Mouse (Mus musculus): Measurements from ENCODE around the gene Jam2.

DNA sequence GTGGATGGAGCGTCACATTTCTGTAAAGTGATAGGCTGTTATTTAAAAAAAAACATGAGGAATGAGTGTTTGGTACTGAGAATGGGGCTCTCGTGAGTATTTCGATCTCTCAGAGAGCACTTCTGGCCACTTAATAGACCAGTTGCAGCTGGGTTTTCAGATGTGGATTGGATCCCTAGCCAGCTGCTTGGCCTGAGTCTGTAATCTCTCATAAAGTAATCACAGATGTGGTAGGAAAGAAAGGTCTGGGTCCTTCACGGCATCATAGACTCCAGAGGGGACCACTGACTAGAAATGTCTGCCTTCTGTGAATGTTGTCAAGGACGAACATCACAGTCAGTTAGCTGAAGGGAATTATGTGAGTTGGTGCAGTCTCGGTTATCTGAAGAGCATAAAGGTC, 4.5 kb downstream of the Jam2 start:
- TF ChIP-seq CTCF (conservative IDR thresholded peaks at IDR 0.05; ENCODE audit: insufficient read depth, insufficient read length, low read depth, low read length), result no peak
- no peak for TF ChIP-seq POLR2A (IDR thresholded peaks at IDR 0.05; ENCODE audit: low read depth, low read length)
